Mouse (Mus musculus) ES-E14 (cell line): ENCODE data around the gene Nova2.

Experiments
- CHD2 ChIP-seq: IDR thresholded peaks from 2 replicates; pipeline ENCODE4 v1.6.1; 2014; ENCODE audit warnings: mild to moderate bottlenecking, low read depth, low read length, inconsistent platforms
- HCFC1 ChIP-seq: IDR thresholded peaks from 2 replicates; pipeline ENCODE4 v1.6.1; 2012; ENCODE audit warnings: low read length, inconsistent platforms, borderline replicate concordance; ENCODE audit not compliant: insufficient read depth
- ZC3H11A ChIP-seq: IDR thresholded peaks from 2 replicates; pipeline ENCODE4 v1.6.1; 2012; ENCODE audit warnings: low read depth, mild to moderate bottlenecking, inconsistent platforms, low read length, borderline replicate concordance

DNA sequence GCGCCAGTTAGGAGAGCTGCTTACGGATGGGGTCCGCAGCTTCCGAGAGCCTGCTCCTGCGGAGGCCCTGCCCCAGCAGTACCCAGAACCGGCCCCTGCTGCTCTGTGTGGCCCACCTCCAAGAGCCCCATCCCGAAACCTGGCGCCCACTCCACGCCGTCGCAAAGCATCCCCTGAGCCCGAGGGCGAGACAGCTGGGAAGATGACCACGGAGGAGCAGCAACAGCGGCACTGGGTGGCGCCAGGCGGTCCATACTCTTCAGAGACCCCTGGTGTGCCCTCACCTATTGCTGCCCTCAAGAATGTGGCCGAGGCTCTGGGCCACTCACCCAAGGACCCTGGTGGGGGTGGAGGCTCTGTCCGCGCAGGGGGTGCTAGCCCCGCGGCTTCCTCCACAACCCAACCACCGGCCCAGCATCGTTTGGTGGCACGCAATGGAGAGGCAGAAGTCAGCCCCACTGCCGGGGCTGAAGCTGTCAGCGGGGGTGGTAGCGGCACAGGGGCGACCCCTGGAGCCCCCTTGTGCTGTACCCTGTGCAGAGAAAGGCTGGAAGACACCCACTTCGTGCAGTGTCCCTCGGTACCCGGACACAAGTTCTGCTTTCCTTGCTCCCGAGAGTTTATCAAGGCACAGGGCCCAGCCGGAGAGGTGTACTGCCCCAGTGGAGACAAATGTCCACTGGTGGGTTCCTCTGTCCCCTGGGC is 79.9 kb downstream of the Nova2 start:
- TF ChIP-seq HCFC1 (no peak), CHD2 (no peak), ZC3H11A (no peak)
